Mouse (Mus musculus) CH12.LX (cell line): ENCODE results near the gene Wnt1. TPM values are rescaled to one million over a fixed set of nuclear protein-coding genes. Genes with fewer than 3 reads are reported as not detected.

Source experiments
- DNase-seq: peaks from one replicate; pipeline ENCODE4 v3.0.0-alpha.2; 2013; ENCODE audit errors: extremely low read depth
- H3K27ac ChIP-seq: 2 replicates; pipeline ENCODE4 v1.5.1; 2012; ENCODE audit warnings: low read depth, mild to moderate bottlenecking, control low read depth, moderate library complexity; ENCODE audit not compliant: insufficient read depth
- H3K27me3 ChIP-seq: replicated peaks from 2 replicates; pipeline ENCODE3; 2012; ENCODE audit warnings: inconsistent platforms
- H3K36me3 ChIP-seq, 2 experiments: replicated peaks in 1 of 2; 2 replicates each; pipeline versions ENCODE3 to v1.6.1; 2012; ENCODE audit warnings: inconsistent platforms in 1 of 2, low read length in 1 of 2, mild to moderate bottlenecking in 1 of 2, mixed read lengths in 1 of 2, moderate library complexity in 1 of 2; ENCODE audit not compliant: control insufficient read depth in 1 of 2, insufficient read depth in 1 of 2
- H3K4me1 ChIP-seq, 2 experiments: 2 replicates each; pipeline ENCODE4 v1.6.1; 2012; ENCODE audit warnings: inconsistent platforms in 1 of 2, moderate library complexity in 1 of 2; ENCODE audit not compliant: insufficient read depth in 2 of 2, control insufficient read depth in 1 of 2
- H3K4me2 ChIP-seq: 2 replicates; pipeline ENCODE4 v1.6.1; 2012; ENCODE audit warnings: low read depth, mild to moderate bottlenecking, control low read depth; ENCODE audit not compliant: poor library complexity, insufficient read depth, severe bottlenecking
- H3K4me3 ChIP-seq, 3 experiments: fragments of 150-350 bp in 1 of 3; sonication (generic) in 1 of 3; replicated peaks in 1 of 3; 2 replicates each; pipeline versions ENCODE3 to v1.5.1; 2011 to 2012; ENCODE audit warnings: low read depth in 2 of 3, low read length in 2 of 3, mild to moderate bottlenecking in 2 of 3, moderate library complexity in 2 of 3, control low read depth in 1 of 3, improper control_type of control experiment in 1 of 3, inconsistent platforms in 1 of 3, mixed read lengths in 1 of 3; ENCODE audit not compliant: poor library complexity in 1 of 3
- H3K79me2 ChIP-seq: replicated peaks from 2 replicates; pipeline ENCODE4 v1.6.1; 2012; ENCODE audit warnings: mild to moderate bottlenecking, moderate library complexity; ENCODE audit not compliant: control insufficient read depth, poor library complexity, insufficient read depth, severe bottlenecking; ENCODE audit errors: extremely low read depth
- H3K9ac ChIP-seq: 2 replicates; pipeline ENCODE4 v1.6.1; 2012; ENCODE audit warnings: low read depth, mild to moderate bottlenecking, control low read depth, moderate library complexity; ENCODE audit not compliant: insufficient read depth
- H3K9me3 ChIP-seq: replicated peaks from 2 replicates; pipeline ENCODE3; 2012; ENCODE audit warnings: low read length, inconsistent platforms, mixed read lengths
- BHLHE40 ChIP-seq: IDR thresholded peaks from 2 replicates; pipeline ENCODE4 v1.6.1; 2011; ENCODE audit warnings: mild to moderate bottlenecking, low read depth, low read length, improper control_type of control experiment
- CHD1 ChIP-seq: IDR thresholded peaks from 2 replicates; pipeline ENCODE4 v1.6.1; 2012; ENCODE audit warnings: low read depth, low read length, improper control_type of control experiment, inconsistent platforms
- CTCF ChIP-seq, 2 experiments: IDR thresholded peaks in 1 of 2; conservative IDR thresholded peaks in 1 of 2; 2 replicates each; pipeline ENCODE4 v1.5.1; 2011 to 2012; ENCODE audit warnings: low read depth in 2 of 2, low read length in 2 of 2, improper control_type of control experiment in 1 of 2, inconsistent platforms in 1 of 2, mild to moderate bottlenecking in 1 of 2, moderate library complexity in 1 of 2
- E2F4 ChIP-seq: IDR thresholded peaks from 2 replicates; pipeline ENCODE4 v1.6.1; 2011; ENCODE audit warnings: low read depth, low read length, improper control_type of control experiment; ENCODE audit not compliant: insufficient replicate concordance
- ELF1 ChIP-seq: IDR thresholded peaks from 2 replicates; pipeline ENCODE4 v1.6.1; 2014; ENCODE audit warnings: low read depth, mild to moderate bottlenecking, inconsistent platforms, low read length, improper control_type of control experiment
- ETS1 ChIP-seq: conservative IDR thresholded peaks from 2 replicates; pipeline ENCODE4 v1.6.1; 2012; ENCODE audit warnings: low read depth, mild to moderate bottlenecking, inconsistent platforms, low read length, improper control_type of control experiment, moderate library complexity
- HCFC1 ChIP-seq: IDR thresholded peaks from 2 replicates; pipeline ENCODE4 v1.6.1; 2012; ENCODE audit warnings: low read depth, mild to moderate bottlenecking, inconsistent platforms, low read length, improper control_type of control experiment
- IRF4 ChIP-seq: IDR thresholded peaks from 2 replicates; pipeline ENCODE4 v1.6.1; 2014; ENCODE audit warnings: low read depth, mild to moderate bottlenecking, inconsistent platforms, low read length, improper control_type of control experiment
- JUN ChIP-seq: IDR thresholded peaks from 2 replicates; pipeline ENCODE4 v1.6.1; 2011; ENCODE audit warnings: low read depth, mild to moderate bottlenecking, low read length, improper control_type of control experiment, moderate library complexity; ENCODE audit not compliant: insufficient read depth
- JUND ChIP-seq: conservative IDR thresholded peaks from 2 replicates; pipeline ENCODE4 v1.6.1; 2011; ENCODE audit warnings: low read depth, low read length, improper control_type of control experiment
- KAT2A ChIP-seq: IDR thresholded peaks from 2 replicates; pipeline ENCODE4 v1.6.1; 2012; ENCODE audit warnings: low read length, improper control_type of control experiment, inconsistent platforms; ENCODE audit not compliant: insufficient replicate concordance
- MAFK ChIP-seq: IDR thresholded peaks from 2 replicates; pipeline ENCODE4 v1.6.1; 2011; ENCODE audit warnings: low read length, improper control_type of control experiment; ENCODE audit not compliant: insufficient replicate concordance
- MAX ChIP-seq: IDR thresholded peaks from 2 replicates; pipeline ENCODE4 v1.6.1; 2011; ENCODE audit warnings: low read length, improper control_type of control experiment
- MAZ ChIP-seq: IDR thresholded peaks from 2 replicates; pipeline ENCODE4 v1.6.1; 2012; ENCODE audit warnings: low read depth, mild to moderate bottlenecking, inconsistent platforms, low read length, improper control_type of control experiment, moderate library complexity
- MXI1 ChIP-seq: IDR thresholded peaks from 2 replicates; pipeline ENCODE4 v1.6.1; 2011; ENCODE audit warnings: mild to moderate bottlenecking, low read depth, low read length, improper control_type of control experiment
- MYC ChIP-seq: IDR thresholded peaks from 2 replicates; pipeline ENCODE4 v1.6.1; 2011; ENCODE audit warnings: low read depth, mild to moderate bottlenecking, improper control_type of control experiment, low read length
- NELFE ChIP-seq: IDR thresholded peaks from 2 replicates; pipeline ENCODE4 v1.6.1; 2011; ENCODE audit warnings: low read depth, low read length, improper control_type of control experiment
- NRF1 ChIP-seq: IDR thresholded peaks from 2 replicates; pipeline ENCODE4 v1.6.1; 2014; ENCODE audit warnings: low read depth, mild to moderate bottlenecking, inconsistent platforms, low read length, improper control_type of control experiment, moderate library complexity
- PAX5 ChIP-seq: IDR thresholded peaks from 2 replicates; pipeline ENCODE4 v1.6.1; 2012; ENCODE audit warnings: low read length, inconsistent platforms, mixed read lengths
- POLR2A ChIP-seq: IDR thresholded peaks from 2 replicates; pipeline ENCODE4 v1.6.1; 2011; ENCODE audit warnings: low read depth, mild to moderate bottlenecking, improper control_type of control experiment, low read length
- POLR2AphosphoS2 ChIP-seq: IDR thresholded peaks from 2 replicates; pipeline ENCODE4 v1.6.1; 2011; ENCODE audit warnings: low read depth, low read length, improper control_type of control experiment
- RAD21 ChIP-seq: IDR thresholded peaks from 2 replicates; pipeline ENCODE4 v1.6.1; 2011; ENCODE audit warnings: low read depth, mild to moderate bottlenecking, low read length, improper control_type of control experiment, moderate library complexity
- RCOR1 ChIP-seq: conservative IDR thresholded peaks from 2 replicates; pipeline ENCODE4 v1.6.1; 2012; ENCODE audit warnings: low read depth, mild to moderate bottlenecking, inconsistent platforms, low read length, improper control_type of control experiment
- SIN3A ChIP-seq: IDR thresholded peaks from 2 replicates; pipeline ENCODE4 v1.6.1; 2012; ENCODE audit warnings: low read length, improper control_type of control experiment, inconsistent platforms
- SMC3 ChIP-seq: IDR thresholded peaks from 2 replicates; pipeline ENCODE4 v1.6.1; 2011; ENCODE audit warnings: low read depth, low read length, improper control_type of control experiment
- TBP ChIP-seq: conservative IDR thresholded peaks from 2 replicates; pipeline ENCODE4 v1.6.1; 2011; ENCODE audit warnings: low read depth, low read length, improper control_type of control experiment
- TCF12 ChIP-seq: IDR thresholded peaks from 2 replicates; pipeline ENCODE4 v1.6.1; 2014; ENCODE audit warnings: low read depth, mild to moderate bottlenecking, inconsistent platforms, low read length, improper control_type of control experiment
- UBTF ChIP-seq: IDR thresholded peaks from 2 replicates; pipeline ENCODE4 v1.6.1; 2012; ENCODE audit warnings: low read depth, mild to moderate bottlenecking, inconsistent platforms, low read length, improper control_type of control experiment, moderate library complexity
- USF1 ChIP-seq: IDR thresholded peaks from 2 replicates; pipeline ENCODE4 v1.6.1; 2014; ENCODE audit warnings: low read depth, mild to moderate bottlenecking, inconsistent platforms, low read length, improper control_type of control experiment
- USF2 ChIP-seq: conservative IDR thresholded peaks from 2 replicates; pipeline ENCODE4 v1.6.1; 2011; ENCODE audit warnings: low read depth, low read length, improper control_type of control experiment
- ZKSCAN1 ChIP-seq: IDR thresholded peaks from 2 replicates; pipeline ENCODE4 v1.6.1; 2012; ENCODE audit warnings: low read depth, inconsistent platforms, low read length, improper control_type of control experiment, borderline replicate concordance
- ZMIZ1 ChIP-seq: IDR thresholded peaks from 2 replicates; pipeline ENCODE4 v1.6.1; 2012; ENCODE audit warnings: low read depth, mild to moderate bottlenecking, inconsistent platforms, low read length, improper control_type of control experiment
- ZNF384 ChIP-seq: IDR thresholded peaks from 2 replicates; pipeline ENCODE4 v1.6.1; 2012; ENCODE audit warnings: low read depth, low read length, improper control_type of control experiment, inconsistent platforms
- dilution Hi-C: fragments of 300-500 bp; cut with MboI; formaldehyde crosslinking; loops from 2 replicates; pipeline ENCODE4 v1.14.3; 2020; ENCODE audit warnings: low sequenced_read_pairs; ENCODE audit not compliant: extremely low pct_unique_long_range_greater_than_20kb, extremely low pct_ligation_motif_present
- in situ Hi-C: fragments of 300-500 bp; cut with MboI; formaldehyde crosslinking; loops from 3 replicates; pipeline ENCODE4 v1.14.3; 2019; ENCODE audit warnings: low sequenced_read_pairs, low pct_ligation_motif_present, low pct_unique_long_range_greater_than_20kb, mixed read lengths
- polyA plus RNA-seq: library from polyadenylated mRNA; unstranded; fragments of >175 nt; gene quantifications from 2 replicates; pipeline ENCODE4 v1.2.1, GENCODE M21; 2012; ENCODE audit warnings: low read depth; ENCODE audit not compliant: insufficient read length
- total RNA-seq, 2 experiments: library from RNA; depleted of rRNA; stranded (reverse); fragments of 300-350 nt in 1 of 2; fragments of >200 nt in 1 of 2; gene quantifications; 2 replicates each; pipeline ENCODE4 v1.2.3; 2012 to 2014

Wnt1 gene
- total and polyA plus RNA-seq, 3 experiments = not detected

DNA sequence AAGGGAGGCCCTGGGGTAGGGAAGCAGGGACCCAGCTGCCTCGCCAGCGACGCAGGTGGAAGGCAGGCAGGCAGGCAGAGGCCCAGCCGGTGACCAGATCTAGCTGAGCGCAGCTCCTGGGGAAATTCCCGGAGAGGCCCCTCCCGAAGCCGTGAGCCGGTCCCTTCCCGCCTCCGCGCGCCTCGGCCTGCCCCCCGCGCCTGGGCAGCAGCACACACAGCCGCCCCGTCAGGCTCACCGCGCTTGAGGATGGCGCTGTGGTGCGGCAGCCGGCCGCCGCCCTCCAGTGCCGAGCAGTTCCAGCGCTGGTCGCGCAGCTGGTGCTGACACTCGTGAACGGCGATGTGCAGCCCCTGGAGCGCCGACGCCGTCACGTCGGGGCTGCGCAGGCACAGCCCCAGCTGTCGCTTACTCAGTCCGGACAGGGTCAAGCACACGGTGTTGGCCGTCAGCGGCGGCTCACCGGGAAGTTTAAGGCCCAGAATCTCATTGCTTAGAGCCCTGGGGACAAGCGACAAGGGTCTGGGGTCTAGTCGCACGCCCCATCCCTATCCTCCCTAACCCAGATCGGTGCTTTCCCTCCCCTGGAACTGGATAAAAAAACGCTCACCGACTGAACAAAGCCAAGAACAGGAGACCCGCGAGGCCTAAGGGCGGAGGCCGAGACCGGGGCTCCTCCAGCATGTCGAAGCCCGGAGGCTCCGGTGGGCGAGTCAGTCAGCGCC lies 13.2 kb upstream of the Wnt1 start (continued):
- peak; percentile 77 for TF ChIP-seq SIN3A
- peak; percentile 60 for TF ChIP-seq MAX
- TF ChIP-seq TBP = no peak
- TF ChIP-seq ZKSCAN1 = no peak
- TF ChIP-seq UBTF = peak; percentile 98; the same call in 1 of the 2 replicates
- no peak for TF ChIP-seq JUN
- TF ChIP-seq NELFE = peak; percentile 47
- peak; percentile 65 for TF ChIP-seq NRF1
- TF ChIP-seq JUND = no peak

DNA sequence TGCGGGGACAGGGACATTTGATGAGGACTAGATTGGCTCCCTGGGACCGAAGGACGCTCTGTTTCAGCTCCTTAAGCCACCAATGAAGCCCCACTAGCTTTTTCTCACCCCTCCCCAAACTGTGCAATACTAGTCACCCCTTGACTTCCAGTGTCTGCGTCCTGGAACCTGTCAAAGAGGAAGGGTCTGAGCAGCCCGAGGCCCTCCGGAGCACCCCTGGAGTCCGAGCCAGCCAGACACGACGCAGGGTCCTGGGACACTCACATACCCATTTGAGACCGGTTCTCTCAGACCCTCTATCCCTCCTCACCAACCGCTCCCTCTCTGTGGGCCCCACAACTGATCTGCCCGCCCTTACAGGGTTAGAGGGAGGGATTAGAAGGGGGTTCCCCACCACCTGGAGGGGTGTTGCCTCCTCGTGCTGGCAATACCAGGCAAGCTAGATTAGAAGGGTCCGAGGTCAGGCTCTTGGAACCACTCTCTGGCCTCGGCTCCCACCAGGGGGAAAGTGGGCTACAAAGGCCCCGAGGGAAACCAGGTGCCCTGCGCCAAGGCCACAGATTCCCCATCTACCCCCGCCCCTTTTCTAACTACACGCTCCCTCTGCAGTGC lies 12.5 kb upstream of the Wnt1 start:
- H3K79me2 ChIP-seq = no peaks in the 10 kb centered on the region
- in situ Hi-C loops = no loop called here
- H3K36me3 ChIP-seq = peaks cover 9 to 22% of the 10 kb centered on the region in 2 experiments
- peak overlapping the region; percentile 11 for H3K4me2 ChIP-seq
- H3K4me1 ChIP-seq = peaks cover 15 to 58% of the 10 kb centered on the region in 2 experiments
- dilution Hi-C loops = no loop called here
- peak overlapping the region; percentile 42; the same call in 1 of the 2 replicates for H3K9ac ChIP-seq
- H3K9me3 ChIP-seq = no peaks in the 10 kb centered on the region
- peak overlapping the region; percentile 57 to 64 (median 62) for H3K4me3 ChIP-seq
- H3K27me3 ChIP-seq = peaks cover 2% of the 10 kb centered on the region
- H3K27ac ChIP-seq = peak overlapping the region; percentile 83; the same call in 1 of the 2 replicates
- peak; percentile 82 for DNase-seq
- TF ChIP-seq POLR2AphosphoS2 (no peak), MAX (peak; percentile 53; the same call in 1 of the 2 replicates), CHD1 (no peak), ZNF384 (no peak), RAD21 (no peak), SMC3 (no peak), HCFC1 (no peak), MAFK (no peak), RCOR1 (no peak), TBP (no peak), NELFE (peak; percentile 52), ZMIZ1 (peak; percentile 44; the same call in 1 of the 2 replicates), MXI1 (no peak), USF2 (no peak), TCF12 (0 out of 2 replicates have a peak, but pooled peaks have one; percentile 35), MAZ (0 out of 2 replicates have a peak, but pooled peaks have one; percentile 59), MYC (peak; percentile 23; the same call in 1 of the 2 replicates), JUN (no peak), POLR2A (peak; percentile 52), USF1 (no peak), CTCF (conservative IDR thresholded peaks at IDR 0.05 in 1 of 2, IDR thresholded peaks at IDR 0.05 in 1 of 2; ENCODE audit: low read depth in 2 of 2, low read length in 2 of 2) (no peak), E2F4 (no peak), PAX5 (no peak), BHLHE40 (peak; percentile 61), UBTF (no peak), SIN3A (peak; percentile 66; the same call in 1 of the 2 replicates), JUND (no peak), ETS1 (peak; percentile 54), IRF4 (no peak), KAT2A (no peak), ELF1 (0 out of 2 replicates have a peak, but pooled peaks have one; percentile 14), NRF1 (0 out of 2 replicates have a peak, but pooled peaks have one; percentile 14)
